In genomic region chr17:49359212-49359611, GRCm38 (mm10) we compare ENCODE assay signal across 13 mouse cellular contexts.
DNase-seq lines count a peak whose midpoint lies in the region; ATAC-seq and TF ChIP-seq lines count a peak whose summit lies in the region.
"Had no signal": no experiment of that assay in that cellular context is flagged by ENCODE, and none has a peak within 500 bp of the region (broad histone marks: within the 10 kb centered on the region; RNA-seq: fewer than 3 reads in every experiment).

No protein-coding gene starts in this region.

- no peaks in the 10 kb centered on the region for H3K36me3 ChIP-seq in embryonic facial prominence, embryonic 11.5 days (replicated peaks; ENCODE audit: control insufficient read depth, insufficient read depth, low read depth, low read length)
- no peaks in the 10 kb centered on the region for H3K36me3 ChIP-seq in embryonic facial prominence, embryonic 10.5 days (replicated peaks)
- no peaks in the 10 kb centered on the region for H3K36me3 ChIP-seq in liver, adult 2 months (ENCODE audit: control insufficient read depth, insufficient read depth, low read length)
- H3K36me3 ChIP-seq in liver, embryonic 11.5 days (ENCODE audit: control insufficient read depth, insufficient read depth, low read length) = no peaks in the 10 kb centered on the region
- H3K36me3 ChIP-seq in CH12.LX (replicated peaks in 1 of 2; ENCODE audit: control insufficient read depth in 1 of 2, insufficient read depth in 1 of 2, low read length in 1 of 2) = no peaks in the 10 kb centered on the region
- H3K36me3 ChIP-seq: embryonic facial prominence, embryonic 13.5 days; heart, embryonic 10.5 days; limb, embryonic 12.5 days had no signal

- no peak for TF ChIP-seq POLR2A in liver, adult 2 months (IDR thresholded peaks at IDR 0.05; ENCODE audit: extremely low read depth, insufficient read depth, low read length)
- no peak for TF ChIP-seq POLR2A in CH12.LX (IDR thresholded peaks at IDR 0.05; ENCODE audit: low read depth, low read length)

- H3K9ac ChIP-seq in embryonic facial prominence, embryonic 11.5 days (replicated peaks; ENCODE audit: low read length) = no peak overlapping the region
- no peak overlapping the region for H3K9ac ChIP-seq in liver, adult 2 months (ENCODE audit: low read depth, low read length)
- no peak overlapping the region for H3K9ac ChIP-seq in liver, embryonic 11.5 days (ENCODE audit: low read depth, low read length)
- H3K9ac ChIP-seq in CH12.LX (ENCODE audit: insufficient read depth, low read depth) = no peak overlapping the region
- H3K9ac ChIP-seq: embryonic facial prominence, embryonic 13.5 days; limb, embryonic 12.5 days had no signal

- H3K4me2 ChIP-seq in embryonic facial prominence, embryonic 11.5 days (ENCODE audit: low read depth, low read length) = no peak overlapping the region
- H3K4me2 ChIP-seq in liver, embryonic 11.5 days = no peak overlapping the region
- H3K4me2 ChIP-seq in CH12.LX (ENCODE audit: insufficient read depth, low read depth, poor library complexity, severe bottlenecking) = no peak overlapping the region
- H3K4me2 ChIP-seq: embryonic facial prominence, embryonic 13.5 days; limb, embryonic 12.5 days had no signal

- dilution Hi-C loops in CH12.LX (cut with MboI; ENCODE audit: extremely low pct_ligation_motif_present, extremely low pct_unique_long_range_greater_than_20kb, low sequenced_read_pairs) = no loop called here

- ATAC-seq in embryonic facial prominence, embryonic 11.5 days (replicated peaks; ENCODE audit: insufficient number of reproducible peaks, low FRiP score, low TSS enrichment, low read depth) = no peak
- no peak for ATAC-seq in liver, embryonic 11.5 days (replicated peaks; ENCODE audit: low FRiP score)
- ATAC-seq: hindbrain, embryonic 16.5 days had no signal

- in situ Hi-C loops in CH12.LX (cut with MboI; ENCODE audit: low pct_ligation_motif_present, low pct_unique_long_range_greater_than_20kb, low sequenced_read_pairs) = no loop called here

- no peak overlapping the region for H3K27ac ChIP-seq in embryonic facial prominence, embryonic 11.5 days (replicated peaks; ENCODE audit: low read depth, low read length)
- H3K27ac ChIP-seq in embryonic facial prominence, embryonic 10.5 days (replicated peaks) = no peak overlapping the region
- H3K27ac ChIP-seq in liver, adult 2 months (replicated peaks; ENCODE audit: insufficient read depth, low read depth, low read length) = no peak overlapping the region
- no peak overlapping the region for H3K27ac ChIP-seq in liver, embryonic 11.5 days (ENCODE audit: low read depth, low read length)
- H3K27ac ChIP-seq in CH12.LX (ENCODE audit: insufficient read depth, low read depth) = no peak overlapping the region
- H3K27ac ChIP-seq: embryonic facial prominence, embryonic 13.5 days; heart, embryonic 10.5 days; limb, embryonic 12.5 days; macrophage had no signal

- TF ChIP-seq EP300 in CH12.LX (IDR thresholded peaks at IDR 0.05; ENCODE audit: low read length) = no peak

- no peak for TF ChIP-seq RAD21 in CH12.LX (IDR thresholded peaks at IDR 0.05; ENCODE audit: low read depth, low read length)

- peak; percentile 14 for DNase-seq in embryonic facial prominence, embryonic 11.5 days (ENCODE audit: low spot score)
- DNase-seq in embryonic facial prominence, embryonic 10.5 days (ENCODE audit: low spot score) = no peak
- no peak for DNase-seq in liver, adult 2 months (ENCODE audit: extremely low read depth, low read depth, low spot score)
- DNase-seq in liver, embryonic 11.5 days (ENCODE audit: low spot score) = no peak
- DNase-seq in CH12.LX (ENCODE audit: extremely low read depth) = peak; percentile 1
- DNase-seq in induced T-regulatory cell, adult 2 months (ENCODE audit: low read depth) = peak; percentile 9
- DNase-seq in spleen, postnatal 10 days (ENCODE audit: low spot score in 2 of 2) = no peak
- DNase-seq in ovary, postnatal 14 days (ENCODE audit: low spot score) = no peak

- H3K4me1 ChIP-seq in embryonic facial prominence, embryonic 11.5 days (ENCODE audit: control insufficient read depth, insufficient read depth, low read length) = no peaks in the 10 kb centered on the region
- no peaks in the 10 kb centered on the region for H3K4me1 ChIP-seq in embryonic facial prominence, embryonic 10.5 days
- no peaks in the 10 kb centered on the region for H3K4me1 ChIP-seq in liver, adult 2 months (ENCODE audit: control insufficient read depth, insufficient read depth, low read length)
- no peaks in the 10 kb centered on the region for H3K4me1 ChIP-seq in liver, embryonic 11.5 days (replicated peaks; ENCODE audit: control insufficient read depth, insufficient read depth, low read length)
- no peaks in the 10 kb centered on the region for H3K4me1 ChIP-seq in CH12.LX (ENCODE audit: control insufficient read depth in 1 of 2, insufficient read depth in 2 of 2)
- H3K4me1 ChIP-seq: embryonic facial prominence, embryonic 13.5 days; heart, embryonic 10.5 days; limb, embryonic 12.5 days had no signal

- peak; percentile 3; the same call in 1 of the 2 replicates for TF ChIP-seq CTCF in liver, adult 2 months (IDR thresholded peaks at IDR 0.05; ENCODE audit: low read depth, low read length)
- peak in 1 of 2 experiments; percentile 45; a peak in 2 of 4 replicates for TF ChIP-seq CTCF in CH12.LX (conservative IDR thresholded peaks at IDR 0.05 in 1 of 2, IDR thresholded peaks at IDR 0.05 in 1 of 2; ENCODE audit: low read depth in 2 of 2, low read length in 2 of 2)

- no peak overlapping the region for H3K4me3 ChIP-seq in embryonic facial prominence, embryonic 11.5 days (ENCODE audit: low read depth, low read length)
- no peak overlapping the region for H3K4me3 ChIP-seq in embryonic facial prominence, embryonic 10.5 days
- no peak overlapping the region for H3K4me3 ChIP-seq in liver, adult 2 months (ENCODE audit: insufficient read depth, low read depth, low read length)
- H3K4me3 ChIP-seq in liver, embryonic 11.5 days (ENCODE audit: low read depth, low read length) = no peak overlapping the region
- H3K4me3 ChIP-seq in CH12.LX (replicated peaks in 1 of 3; ENCODE audit: low read depth in 2 of 3, low read length in 2 of 3, poor library complexity in 1 of 3) = no peak overlapping the region
- H3K4me3 ChIP-seq: embryonic facial prominence, embryonic 13.5 days; heart, embryonic 10.5 days; limb, embryonic 12.5 days had no signal

- H3K79me2 ChIP-seq in liver, adult 2 months (ENCODE audit: control insufficient read depth, insufficient read depth, low read length) = no peaks in the 10 kb centered on the region
- H3K79me2 ChIP-seq in CH12.LX (replicated peaks; ENCODE audit: control insufficient read depth, extremely low read depth, insufficient read depth, poor library complexity, severe bottlenecking) = no peaks in the 10 kb centered on the region

- H3K27me3 ChIP-seq in embryonic facial prominence, embryonic 11.5 days (ENCODE audit: control insufficient read depth, insufficient read depth, low read length) = no peaks in the 10 kb centered on the region
- no peaks in the 10 kb centered on the region for H3K27me3 ChIP-seq in embryonic facial prominence, embryonic 10.5 days (replicated peaks; ENCODE audit: low read depth, poor library complexity, severe bottlenecking)
- H3K27me3 ChIP-seq in liver, adult 2 months (ENCODE audit: control insufficient read depth, insufficient read depth, low read length) = no peaks in the 10 kb centered on the region
- no peaks in the 10 kb centered on the region for H3K27me3 ChIP-seq in liver, embryonic 11.5 days (replicated peaks; ENCODE audit: control insufficient read depth, insufficient read depth, low read length)
- H3K27me3 ChIP-seq in CH12.LX (replicated peaks) = no peaks in the 10 kb centered on the region
- H3K27me3 ChIP-seq: embryonic facial prominence, embryonic 13.5 days; limb, embryonic 12.5 days had no signal

- no peaks in the 10 kb centered on the region for H3K9me3 ChIP-seq in embryonic facial prominence, embryonic 11.5 days (replicated peaks; ENCODE audit: control insufficient read depth, low read length)
- 0 out of 2 replicates have a peak, but pooled peaks cover 3% of the 10 kb centered on the region for H3K9me3 ChIP-seq in embryonic facial prominence, embryonic 10.5 days
- no peaks in the 10 kb centered on the region for H3K9me3 ChIP-seq in liver, embryonic 11.5 days (ENCODE audit: control insufficient read depth, low read length)
- H3K9me3 ChIP-seq in CH12.LX (replicated peaks; ENCODE audit: low read length) = peaks cover 31% of the 10 kb centered on the region
- H3K9me3 ChIP-seq: embryonic facial prominence, embryonic 13.5 days; heart, embryonic 10.5 days had no signal

TF ChIP-seq in CH12.LX, 34 proteins besides CTCF, POLR2A, EP300 and RAD21:
- TF ChIP-seq GABPA (IDR thresholded peaks at IDR 0.05; ENCODE audit: insufficient replicate concordance, low read depth, low read length) = no peak
- TF ChIP-seq MYC (IDR thresholded peaks at IDR 0.05; ENCODE audit: low read depth, low read length) = no peak
- no peak for TF ChIP-seq KAT2A (IDR thresholded peaks at IDR 0.05; ENCODE audit: insufficient replicate concordance, low read length)
- TF ChIP-seq JUND (conservative IDR thresholded peaks at IDR 0.05; ENCODE audit: low read depth, low read length) = no peak
- TF ChIP-seq ZMIZ1 (IDR thresholded peaks at IDR 0.05; ENCODE audit: low read depth, low read length) = no peak
- TF ChIP-seq HCFC1 (IDR thresholded peaks at IDR 0.05; ENCODE audit: low read depth, low read length) = no peak
- no peak for TF ChIP-seq MAX (IDR thresholded peaks at IDR 0.05; ENCODE audit: low read length)
- no peak for TF ChIP-seq MXI1 (IDR thresholded peaks at IDR 0.05; ENCODE audit: low read depth, low read length)
- TF ChIP-seq UBTF (IDR thresholded peaks at IDR 0.05; ENCODE audit: low read depth, low read length) = no peak
- TF ChIP-seq ZNF384 (IDR thresholded peaks at IDR 0.05; ENCODE audit: low read depth, low read length) = no peak
- TF ChIP-seq TBP (conservative IDR thresholded peaks at IDR 0.05; ENCODE audit: low read depth, low read length) = no peak
- TF ChIP-seq RCOR1 (conservative IDR thresholded peaks at IDR 0.05; ENCODE audit: low read depth, low read length) = no peak
- TF ChIP-seq MEF2A (IDR thresholded peaks at IDR 0.05; ENCODE audit: borderline replicate concordance, low read depth, low read length) = no peak
- no peak for TF ChIP-seq CHD1 (IDR thresholded peaks at IDR 0.05; ENCODE audit: low read depth, low read length)
- no peak for TF ChIP-seq USF2 (conservative IDR thresholded peaks at IDR 0.05; ENCODE audit: low read depth, low read length)
TF ChIP-seq in CH12.LX: peak in this region for 0.

Comparison
In these comparisons a context has a peak if more than half of its experiments do, and no peak if none do; other contexts are left out.
1. DNase-seq: peak in embryonic facial prominence, embryonic 11.5 days (single experiment), CH12.LX (single experiment) and induced T-regulatory cell, adult 2 months (single experiment); none in embryonic facial prominence, embryonic 10.5 days (single experiment), liver, adult 2 months (single experiment), liver, embryonic 11.5 days (single experiment), spleen, postnatal 10 days (0 of 2) and ovary, postnatal 14 days (single experiment).